Mouse (Mus musculus) embryonic facial prominence, embryonic 11.5 days (tissue): ENCODE data around the gene Fam83e. TPM values are rescaled to one million over a fixed set of nuclear protein-coding genes. Genes with fewer than 3 reads are reported as not detected.

Experiments
- ATAC-seq: fragments of 200-750 bp; cut with Nextera tagmentation; replicated peaks from 2 replicates; pipeline ENCODE4 v1.8.0; 2017; ENCODE audit warnings: low read depth; ENCODE audit not compliant: insufficient number of reproducible peaks, low FRiP score, low TSS enrichment
- DNase-seq: peaks from one replicate; pipeline ENCODE4 v3.0.0-alpha.2; 2015; ENCODE audit warnings: low spot score
- H3K27ac ChIP-seq: fragments of 300-500 bp; sonication (generic); replicated peaks from 2 replicates; pipeline ENCODE4 v1.5.1; 2014; ENCODE audit warnings: mild to moderate bottlenecking, low read depth, low read length, control low read depth
- H3K27me3 ChIP-seq: fragments of 300-500 bp; sonication (generic); 2 replicates; pipeline ENCODE4 v1.6.1; 2014; ENCODE audit warnings: mild to moderate bottlenecking, low read length, moderate library complexity, mixed read lengths; ENCODE audit not compliant: control insufficient read depth, insufficient read depth
- H3K36me3 ChIP-seq: fragments of 300-500 bp; sonication (generic); replicated peaks from 2 replicates; pipeline ENCODE4 v1.6.1; 2014; ENCODE audit warnings: low read depth, mild to moderate bottlenecking, low read length, moderate library complexity, mixed read lengths; ENCODE audit not compliant: control insufficient read depth, insufficient read depth
- H3K4me1 ChIP-seq: fragments of 300-500 bp; sonication (generic); 2 replicates; pipeline ENCODE4 v1.6.1; 2014; ENCODE audit warnings: low read length, mixed read lengths; ENCODE audit not compliant: control insufficient read depth, insufficient read depth
- H3K4me2 ChIP-seq: fragments of 300-500 bp; sonication (generic); 2 replicates; pipeline ENCODE4 v1.6.1; 2014; ENCODE audit warnings: low read depth, mild to moderate bottlenecking, control low read depth, low read length, moderate library complexity
- H3K4me3 ChIP-seq: fragments of 300-500 bp; sonication (generic); 2 replicates; pipeline ENCODE4 v1.5.1; 2014; ENCODE audit warnings: low read depth, low read length, control low read depth
- H3K9ac ChIP-seq: fragments of 300-500 bp; sonication (generic); replicated peaks from 2 replicates; pipeline ENCODE4 v1.6.1; 2014; ENCODE audit warnings: mild to moderate bottlenecking, control low read depth, low read length
- H3K9me3 ChIP-seq: fragments of 300-500 bp; sonication (generic); replicated peaks from 2 replicates; pipeline ENCODE4 v1.6.1; 2016; ENCODE audit warnings: mild to moderate bottlenecking, low read length, inconsistent platforms, mixed read lengths; ENCODE audit not compliant: control insufficient read depth
- WGBS: fragments of 180-500 bp; shearing (Covaris S2); extraction: QIAGEN DNeasy Blood & Tissue Kit; methylation state at CpG from one replicate; pipeline ENCODE4 v1.1.7; 2014; 5-methylcytosine and 5-hydroxymethylcytosine counted together
- polyA plus RNA-seq: library from polyadenylated mRNA; unstranded; fragments of >200 nt; fragmentation: Nextera tagmentation; extraction: Ambion mirVana; gene quantifications from 2 replicates; pipeline ENCODE4 v1.2.1, GENCODE M21; 2014

Fam83e gene
- polyA plus RNA-seq, 1 experiment from 2014 or later: 0.21 TPM

DNA sequence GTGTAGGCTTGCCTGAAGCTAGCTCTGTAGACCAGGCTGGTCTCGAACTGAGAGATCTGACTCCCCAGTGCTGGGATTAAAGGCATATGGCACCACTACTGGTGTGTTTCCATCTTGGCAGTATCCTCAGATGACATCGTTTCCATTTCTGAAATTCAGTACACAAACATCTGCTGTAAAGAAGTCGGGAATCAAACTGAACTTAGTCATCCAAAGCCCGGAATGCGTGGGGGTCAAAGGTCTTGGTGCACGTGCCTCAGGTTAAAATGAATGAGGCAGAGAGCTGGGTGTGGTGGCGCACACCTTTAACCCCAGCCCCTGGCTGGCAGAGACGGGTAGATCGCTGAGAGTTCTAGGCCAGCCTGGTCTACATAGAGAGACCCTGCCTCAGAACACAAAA lies 29.1 kb downstream of the Fam83e start:
- 65% methylated on average over 9 of the region's 9 CpGs for whole genome bisulfite sequencing
- H3K9ac ChIP-seq: no peak overlapping the region
- DNase-seq: no peak

GRCm38 (mm10) chr7:45755703-45756102 lies 34.7 kb downstream of the Fam83e start:
- no peak overlapping the region for H3K4me3 ChIP-seq
- H3K27me3 ChIP-seq: peaks cover 12% of the 10 kb centered on the region
- 61% methylated on average over 6 of the region's 6 CpGs for WGBS
- no peak overlapping the region for H3K4me2 ChIP-seq
- DNase-seq (no peak), ATAC-seq (no peak)
- H3K4me1 ChIP-seq: peaks cover 3% of the 10 kb centered on the region; the same call in 1 of the 2 replicates
- no peak overlapping the region for H3K27ac ChIP-seq
- H3K9ac ChIP-seq: no peak overlapping the region
- H3K9me3 ChIP-seq: no peaks in the 10 kb centered on the region
- no peaks in the 10 kb centered on the region for H3K36me3 ChIP-seq

More for the DNA sequence above, 29.1 kb downstream of the Fam83e start:
- Histone ChIP-seq H3K4me3 (no peak overlapping the region), H3K27me3 (no peaks in the 10 kb centered on the region), H3K36me3 (no peaks in the 10 kb centered on the region), H3K4me2 (no peak overlapping the region), H3K27ac (no peak overlapping the region), H3K4me1 (no peaks in the 10 kb centered on the region), H3K9me3 (no peaks in the 10 kb centered on the region)
- ATAC-seq: no peak

DNA sequence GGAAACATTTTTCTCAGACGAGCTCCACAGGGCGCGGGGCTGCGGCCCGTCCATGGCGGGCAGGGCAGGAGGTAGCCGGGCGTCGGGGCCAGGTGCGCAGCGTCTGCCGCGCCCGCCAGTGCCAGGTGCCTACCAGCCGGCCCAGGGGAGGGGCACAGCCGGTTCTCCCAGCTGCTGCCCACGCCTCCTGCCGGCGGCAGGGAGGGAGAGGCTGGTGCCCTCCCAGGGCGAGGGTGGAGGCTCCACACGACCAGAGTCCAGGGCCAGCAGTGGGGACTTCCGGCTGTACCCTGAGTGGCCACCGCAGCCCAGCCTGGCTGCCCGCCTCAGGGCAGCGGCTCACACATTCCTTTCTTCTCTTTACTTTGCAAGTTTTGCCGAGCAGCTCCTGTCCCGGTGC lies 38.4 kb downstream of the Fam83e start:
- H3K9me3 ChIP-seq: no peaks in the 10 kb centered on the region
- DNase-seq (no peak), ATAC-seq (peak; percentile 62)
- peaks cover 12% of the 10 kb centered on the region for H3K27me3 ChIP-seq
- 3% methylated on average over 23 of the region's 27 CpGs for WGBS
- H3K9ac ChIP-seq: peak overlapping the region; percentile 18; the same call in 1 of the 2 replicates
- peak overlapping the region; percentile 47 for H3K4me2 ChIP-seq
- peak overlapping the region; percentile 14; the same call in 1 of the 2 replicates for H3K4me3 ChIP-seq
- H3K36me3 ChIP-seq: no peaks in the 10 kb centered on the region
- H3K27ac ChIP-seq: no peak overlapping the region
- H3K4me1 ChIP-seq: peaks cover 3% of the 10 kb centered on the region; the same call in 1 of the 2 replicates

DNA sequence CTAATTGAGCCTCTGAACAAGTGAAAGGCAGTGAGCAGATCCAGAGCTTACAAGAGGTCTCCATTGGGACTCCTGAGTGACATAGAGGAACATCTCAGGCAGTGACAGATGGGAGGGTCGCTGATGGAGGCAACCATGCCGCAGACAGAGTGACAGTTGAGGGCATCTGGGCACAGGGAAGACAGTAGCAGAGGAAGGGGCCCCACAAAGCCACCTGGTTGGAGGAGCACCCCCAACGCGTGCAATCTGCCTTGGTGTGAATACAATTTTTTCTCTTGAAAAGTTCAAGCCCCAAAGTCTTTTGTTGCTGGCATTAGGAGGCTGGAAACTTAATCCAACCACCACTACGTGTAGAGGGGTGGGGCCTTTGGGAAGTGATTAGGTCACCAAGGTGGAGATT lies 39.1 kb downstream of the Fam83e start:
- 67% methylated on average over 5 of the region's 5 CpGs for WGBS
- Histone ChIP-seq H3K27me3 (peaks cover 12% of the 10 kb centered on the region), H3K9ac (no peak overlapping the region), H3K27ac (no peak overlapping the region), H3K4me2 (no peak overlapping the region), H3K4me3 (no peak overlapping the region), H3K36me3 (no peaks in the 10 kb centered on the region), H3K4me1 (peaks cover 3% of the 10 kb centered on the region; the same call in 1 of the 2 replicates), H3K9me3 (no peaks in the 10 kb centered on the region)
- ATAC-seq (no peak), DNase-seq (no peak)

DNA sequence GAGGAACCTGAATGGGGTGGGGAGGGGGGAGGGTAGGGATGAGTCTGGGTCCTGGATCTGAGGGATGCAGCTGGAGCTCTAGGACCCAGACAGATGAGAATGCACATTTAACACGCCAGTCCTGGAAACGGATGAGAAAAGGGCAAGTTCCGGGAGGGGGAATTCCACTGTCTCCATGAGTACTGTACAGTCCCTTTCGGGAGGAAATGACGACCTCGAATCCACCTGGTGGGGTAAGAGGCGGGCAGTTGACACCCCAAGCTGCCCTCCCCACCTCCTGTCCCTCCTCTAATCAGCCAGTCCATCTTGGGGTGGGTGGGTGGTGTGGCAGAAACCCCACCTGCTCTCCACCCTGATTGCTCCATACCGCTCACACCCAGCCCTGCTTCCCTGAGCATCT lies 45.0 kb downstream of the Fam83e start:
- DNase-seq (no peak), ATAC-seq (no peak)
- 70% methylated on average over 8 of the region's 8 CpGs for WGBS
- H3K4me3 ChIP-seq: no peak overlapping the region
- no peaks in the 10 kb centered on the region for H3K4me1 ChIP-seq
- no peaks in the 10 kb centered on the region for H3K36me3 ChIP-seq
- H3K27ac ChIP-seq: no peak overlapping the region
- no peak overlapping the region for H3K4me2 ChIP-seq
- H3K9me3 ChIP-seq: no peaks in the 10 kb centered on the region
- no peak overlapping the region for H3K9ac ChIP-seq
- no peaks in the 10 kb centered on the region for H3K27me3 ChIP-seq

- Histone ChIP-seq H3K4me2 (no peak overlapping the region), H3K9me3 (no peaks in the 10 kb centered on the region), H3K36me3 (no peaks in the 10 kb centered on the region), H3K27ac (no peak overlapping the region), H3K4me1 (no peaks in the 10 kb centered on the region), H3K4me3 (no peak overlapping the region), H3K27me3 (no peaks in the 10 kb centered on the region), H3K9ac (no peak overlapping the region)
- ATAC-seq (no peak), DNase-seq (no peak)
- 58% methylated on average over 8 of the region's 8 CpGs for WGBS
Observed at GRCm38 (mm10) chr7:45766764-45767163, 45.8 kb downstream of the Fam83e start.

DNA sequence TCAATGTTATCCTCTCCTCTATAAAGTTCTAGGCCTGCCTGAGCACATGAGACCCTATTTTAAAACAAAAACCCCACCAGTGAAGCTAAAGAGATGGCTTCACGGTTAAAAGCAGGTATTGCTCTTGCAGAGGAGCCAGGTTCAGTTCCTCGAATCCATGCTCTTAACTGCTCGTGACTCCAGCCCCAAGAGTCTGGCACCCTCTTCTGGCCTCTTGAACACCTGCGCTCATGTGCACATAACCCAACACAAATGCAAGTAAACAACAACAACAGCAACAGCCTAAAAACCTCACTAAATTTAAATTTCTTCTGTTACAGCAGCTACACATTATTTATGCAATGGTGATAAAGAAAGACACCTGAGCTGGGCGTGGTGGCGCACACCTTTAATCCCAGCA lies 46.5 kb downstream of the Fam83e start:
- Histone ChIP-seq H3K27ac (no peak overlapping the region), H3K4me2 (no peak overlapping the region), H3K9ac (no peak overlapping the region), H3K36me3 (no peaks in the 10 kb centered on the region), H3K9me3 (no peaks in the 10 kb centered on the region), H3K27me3 (no peaks in the 10 kb centered on the region), H3K4me3 (no peak overlapping the region), H3K4me1 (no peaks in the 10 kb centered on the region)
- WGBS: 90% methylated on average over 6 of the region's 6 CpGs
- ATAC-seq (no peak), DNase-seq (no peak)

DNA sequence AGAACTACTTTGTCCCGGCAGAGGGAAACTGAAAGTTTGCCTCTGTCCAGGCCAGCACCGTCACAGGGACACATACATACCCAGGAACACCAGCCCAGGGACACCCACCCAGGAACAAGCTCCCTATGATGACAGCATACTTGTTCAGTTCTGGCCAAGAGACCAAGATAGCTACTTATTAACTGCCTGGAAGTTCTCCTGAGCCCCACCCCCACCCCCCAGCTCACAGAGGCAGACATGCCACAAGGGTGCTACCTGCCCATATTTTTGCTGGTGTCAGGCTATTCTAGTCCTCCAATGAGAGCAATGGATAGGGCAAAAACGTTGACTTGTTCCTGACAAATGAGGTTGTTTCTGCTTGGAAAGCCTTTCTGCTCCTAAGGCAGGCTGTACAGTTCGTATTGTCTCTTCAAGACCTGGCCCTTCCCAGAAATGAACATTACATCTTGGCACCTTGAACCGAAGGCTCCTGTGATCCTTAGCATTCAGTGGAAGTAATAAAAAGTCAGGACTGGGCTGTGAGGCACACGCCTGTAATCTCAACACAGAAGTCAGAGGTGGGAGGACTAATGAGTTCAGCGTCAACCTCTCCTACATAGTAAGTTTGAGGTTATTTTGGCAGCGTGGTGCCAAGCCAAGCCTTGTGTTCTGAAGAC lies 49.5 kb downstream of the Fam83e start:
- 74% methylated on average over 8 of the region's 8 CpGs for WGBS
- no peak for ATAC-seq
- no peaks in the 10 kb centered on the region for H3K27me3 ChIP-seq
- DNase-seq: no peak
- no peak overlapping the region for H3K4me2 ChIP-seq
- no peak overlapping the region for H3K27ac ChIP-seq
- H3K4me3 ChIP-seq: no peak overlapping the region
- no peak overlapping the region for H3K9ac ChIP-seq
- H3K36me3 ChIP-seq: no peaks in the 10 kb centered on the region
- no peaks in the 10 kb centered on the region for H3K4me1 ChIP-seq
- H3K9me3 ChIP-seq: no peaks in the 10 kb centered on the region
